Mouse (Mus musculus) heart, adult 2 months (tissue): ENCODE results near the gene Myt1l. TPM values are rescaled to one million over a fixed set of nuclear protein-coding genes. Genes with fewer than 3 reads are reported as not detected.

Experiments
- DNase-seq, 2 experiments: peaks; one replicate each; pipeline ENCODE4 v3.0.0; 2021
- H3K27ac ChIP-seq: fragments of 200-600 bp; 2 replicates; pipeline ENCODE4 v1.8.1; 2022
- H3K27me3 ChIP-seq: fragments of 200-500 bp; 2 replicates; pipeline ENCODE4 v1.6.1; 2012; ENCODE audit warnings: mild to moderate bottlenecking, low read length, inconsistent platforms, mixed read lengths; ENCODE audit not compliant: control insufficient read depth, insufficient read depth
- H3K36me3 ChIP-seq: fragments of 200-500 bp; 2 replicates; pipeline ENCODE4 v1.6.1; 2012; ENCODE audit warnings: low read length, inconsistent platforms; ENCODE audit not compliant: control insufficient read depth, insufficient read depth
- H3K4me1 ChIP-seq: fragments of 200-500 bp; 2 replicates; pipeline ENCODE4 v1.6.1; 2011; ENCODE audit warnings: low read length; ENCODE audit not compliant: control insufficient read depth, insufficient read depth
- H3K4me3 ChIP-seq: fragments of 200-600 bp; 2 replicates; pipeline ENCODE4 v1.8.1; 2022
- H3K79me2 ChIP-seq: fragments of 200-500 bp; replicated peaks from 2 replicates; pipeline ENCODE4 v1.6.1; 2012; ENCODE audit warnings: mild to moderate bottlenecking, inconsistent platforms, low read length, moderate library complexity, mixed read lengths; ENCODE audit not compliant: control insufficient read depth, insufficient read depth
- H3K9ac ChIP-seq: fragments of 200-500 bp; 2 replicates; pipeline ENCODE4 v1.6.1; 2012; ENCODE audit warnings: low read depth, mild to moderate bottlenecking, control low read depth, inconsistent platforms, low read length, mixed read lengths
- CTCF ChIP-seq: fragments of 200-600 bp; IDR thresholded peaks from 2 replicates; pipeline ENCODE4 v1.8.1; 2022; ENCODE audit warnings: antibody characterized with exemption, mild to moderate bottlenecking, moderate library complexity
- EP300 ChIP-seq: fragments of 200-500 bp; IDR thresholded peaks from 2 replicates; pipeline ENCODE4 v1.6.1; 2011; ENCODE audit warnings: low read depth, low read length, control low read depth; ENCODE audit not compliant: insufficient read depth
- POLR2A ChIP-seq: fragments of 200-500 bp; IDR thresholded peaks from 2 replicates; pipeline ENCODE4 v1.6.1; 2011; ENCODE audit warnings: mild to moderate bottlenecking, low read depth, low read length, control low read depth; ENCODE audit not compliant: insufficient read depth
- WGBS: fragments of 180-500 bp; shearing (Covaris S2); methylation state at CpG from one replicate; pipeline ENCODE4 v1.1.7; 2018; 5-methylcytosine and 5-hydroxymethylcytosine counted together
- intact Hi-C: fragments of 180-260 bp; cut with DNase I; formaldehyde crosslinking; loops from one replicate; pipeline ENCODE4 v1.15.1; 2025
- polyA plus RNA-seq: library from polyadenylated mRNA; depleted of rRNA; stranded (reverse); fragments of >200 nt; gene quantifications from 2 replicates; pipeline ENCODE4 v1.2.3, GENCODE M21; 2012
- total RNA-seq, 2 experiments: library from RNA; stranded (reverse); gene quantifications; 2 replicates each; pipeline ENCODE4 v1.2.3; 2021

Myt1l gene
- total and polyA plus RNA-seq, 3 experiments = 0.06 TPM; not detected in 2

DNA sequence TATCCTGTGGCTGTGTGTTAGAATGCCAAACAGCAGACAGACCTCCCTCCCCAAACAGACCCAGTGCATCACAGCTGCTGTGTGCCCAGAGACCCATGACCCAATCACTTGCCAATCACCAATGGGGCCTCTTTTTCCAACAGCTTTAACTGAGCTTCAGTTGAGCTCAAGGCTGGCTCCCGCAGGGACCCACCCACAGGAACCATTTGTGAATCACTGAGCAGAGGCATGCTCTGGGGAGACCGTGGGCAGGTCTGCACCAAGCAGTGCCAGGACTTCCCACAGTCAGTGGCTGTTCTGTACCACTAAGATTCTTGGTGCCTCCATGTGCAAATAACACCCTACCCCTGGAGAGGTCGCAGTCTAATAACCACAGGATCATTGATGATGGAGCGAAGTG, 27.5 kb downstream of the Myt1l start:
- DNase-seq = no peak
- 67% methylated on average over 4 of the region's 4 CpGs for WGBS
- intact Hi-C loops = no loop called here
- Histone ChIP-seq H3K79me2 (no peaks in the 10 kb centered on the region), H3K4me3 (no peak overlapping the region), H3K27me3 (no peaks in the 10 kb centered on the region), H3K9ac (no peak overlapping the region), H3K27ac (no peak overlapping the region), H3K4me1 (no peaks in the 10 kb centered on the region), H3K36me3 (no peaks in the 10 kb centered on the region)
- no peak for TF ChIP-seq POLR2A
- TF ChIP-seq CTCF = no peak
- no peak for TF ChIP-seq EP300

DNA sequence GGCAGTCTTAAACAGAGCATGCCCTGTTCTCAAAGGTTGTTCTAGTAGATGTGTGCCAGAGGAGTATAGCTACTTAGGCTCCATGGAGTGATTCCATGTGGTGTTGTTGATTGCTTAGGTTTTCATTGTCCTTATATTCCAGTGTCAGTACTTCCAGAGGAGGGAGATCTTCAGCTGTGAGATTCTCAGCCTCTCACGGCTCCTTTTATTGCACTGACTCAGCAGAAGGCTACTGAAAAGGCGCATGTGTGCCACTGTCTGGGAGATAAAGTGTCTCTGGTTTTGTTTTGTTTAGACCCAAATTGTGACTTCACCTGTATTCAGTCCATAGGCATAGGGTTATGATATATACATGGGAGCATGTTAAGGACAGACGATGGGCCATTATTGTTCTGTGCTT, 28.2 kb downstream of the Myt1l start:
- H3K27ac ChIP-seq = no peak overlapping the region
- TF ChIP-seq POLR2A = no peak
- no peak for TF ChIP-seq CTCF
- no peak for TF ChIP-seq EP300
- no peak overlapping the region for H3K9ac ChIP-seq
- DNase-seq = no peak
- no peaks in the 10 kb centered on the region for H3K36me3 ChIP-seq
- no peaks in the 10 kb centered on the region for H3K79me2 ChIP-seq
- intact Hi-C loops = no loop called here
- 71% methylated on average over 3 of the region's 3 CpGs for WGBS
- no peak overlapping the region for H3K4me3 ChIP-seq
- no peaks in the 10 kb centered on the region for H3K27me3 ChIP-seq
- no peaks in the 10 kb centered on the region for H3K4me1 ChIP-seq

GRCm38 (mm10) chr12:29556901-29557300, 28.7 kb downstream of the Myt1l start:
- TF ChIP-seq EP300 (no peak), CTCF (no peak)
- Histone ChIP-seq H3K27ac (no peak overlapping the region), H3K36me3 (no peaks in the 10 kb centered on the region), H3K27me3 (no peaks in the 10 kb centered on the region), H3K79me2 (no peaks in the 10 kb centered on the region), H3K9ac (no peak overlapping the region), H3K4me3 (no peak overlapping the region), H3K4me1 (no peaks in the 10 kb centered on the region)
- intact Hi-C loops = no loop called here
- 33% methylated on average over 6 of the region's 6 CpGs for WGBS
- DNase-seq = no peak

GRCm38 (mm10) chr12:29559769-29560168, 31.6 kb downstream of the Myt1l start:
- Histone ChIP-seq H3K9ac (no peak overlapping the region), H3K4me1 (no peaks in the 10 kb centered on the region), H3K27ac (no peak overlapping the region), H3K27me3 (no peaks in the 10 kb centered on the region), H3K79me2 (no peaks in the 10 kb centered on the region), H3K4me3 (no peak overlapping the region), H3K36me3 (no peaks in the 10 kb centered on the region)
- intact Hi-C loops = no loop called here
- DNase-seq = no peak
- 78% methylated on average over 5 of the region's 5 CpGs for WGBS
- TF ChIP-seq EP300 = no peak
- no peak for TF ChIP-seq POLR2A
- no peak for TF ChIP-seq CTCF

DNA sequence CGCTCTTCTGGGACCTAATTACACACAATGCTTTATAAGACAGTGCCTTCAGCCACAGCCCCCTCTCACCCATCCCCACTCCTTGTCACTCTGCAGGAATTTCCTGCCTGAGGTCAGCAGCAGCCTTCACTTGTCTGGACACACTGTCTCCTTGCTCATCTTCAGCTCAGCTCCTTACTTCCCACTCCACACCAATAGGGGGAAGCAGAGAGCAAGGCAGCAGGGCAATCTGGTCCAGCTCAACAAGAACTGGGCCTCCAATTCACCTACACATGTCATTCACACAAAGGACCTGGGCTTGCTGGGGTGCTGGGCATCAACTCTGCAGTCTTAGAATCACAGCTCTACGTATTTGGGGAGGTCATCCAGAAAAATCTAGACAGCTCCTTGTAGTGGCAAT, 33.0 kb downstream of the Myt1l start:
- no peak overlapping the region for H3K9ac ChIP-seq
- H3K4me1 ChIP-seq = no peaks in the 10 kb centered on the region
- intact Hi-C loops = no loop called here
- H3K27me3 ChIP-seq = no peaks in the 10 kb centered on the region
- no peaks in the 10 kb centered on the region for H3K79me2 ChIP-seq
- WGBS = 70% methylated on average over 2 of the region's 2 CpGs
- H3K4me3 ChIP-seq = no peak overlapping the region
- H3K36me3 ChIP-seq = no peaks in the 10 kb centered on the region
- no peak overlapping the region for H3K27ac ChIP-seq
- no peak for DNase-seq
- TF ChIP-seq POLR2A (no peak), EP300 (no peak), CTCF (no peak)

DNA sequence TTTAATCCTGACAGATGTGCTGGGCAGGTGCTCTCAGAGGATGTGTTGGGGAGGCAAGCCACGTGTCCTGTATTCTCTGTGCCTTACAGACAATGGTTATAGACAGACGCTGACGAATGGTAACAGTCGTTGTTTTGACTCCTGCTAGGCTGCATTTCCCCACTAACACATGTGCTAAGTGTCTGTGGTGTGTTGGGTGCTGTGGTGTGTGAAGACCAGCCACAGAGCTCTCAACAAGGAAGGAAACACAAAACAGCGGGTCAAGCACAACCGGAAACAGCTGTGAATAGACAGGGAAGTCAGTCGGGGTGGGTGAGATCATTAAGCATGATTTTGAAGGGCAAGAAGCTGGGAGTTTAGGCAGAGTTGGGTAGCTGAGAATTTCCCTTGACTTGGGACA, 41.1 kb downstream of the Myt1l start:
- Histone ChIP-seq H3K36me3 (no peaks in the 10 kb centered on the region), H3K4me1 (no peaks in the 10 kb centered on the region), H3K27me3 (no peaks in the 10 kb centered on the region), H3K9ac (no peak overlapping the region), H3K27ac (no peak overlapping the region), H3K4me3 (no peak overlapping the region), H3K79me2 (no peaks in the 10 kb centered on the region)
- WGBS = 52% methylated on average over 7 of the region's 7 CpGs
- no peak for TF ChIP-seq POLR2A
- no peak for TF ChIP-seq EP300
- no peak for TF ChIP-seq CTCF
- DNase-seq = no peak
- intact Hi-C loops = no loop called here
